Mouse (Mus musculus) intestine, postnatal 0 days (tissue): ENCODE measurements around the gene Bckdha. TPM values are rescaled to one million over a fixed set of nuclear protein-coding genes. Genes with fewer than 3 reads are reported as not detected.
A peak's percentile ranks its signal among the peaks of the same experiment; 100 is the strongest.

ENCODE experiments used
- ATAC-seq: fragments of 200-750 bp; cut with Nextera tagmentation; 2 replicates; pipeline ENCODE4 v1.8.0; 2017; ENCODE audit warnings: mild to moderate bottlenecking, moderate TSS enrichment, moderate library complexity
- H3K27ac ChIP-seq: fragments of 300-500 bp; sonication (generic); 2 replicates; pipeline ENCODE4 v1.5.1; 2014; ENCODE audit warnings: mild to moderate bottlenecking, low read depth, low read length, moderate library complexity
- H3K27me3 ChIP-seq: fragments of 300-500 bp; sonication (generic); replicated peaks from 2 replicates; pipeline ENCODE4 v1.6.1; 2014; ENCODE audit warnings: low read length, mixed read lengths; ENCODE audit not compliant: control insufficient read depth, insufficient read depth
- H3K36me3 ChIP-seq: fragments of 300-500 bp; sonication (generic); 2 replicates; pipeline ENCODE4 v1.6.1; 2014; ENCODE audit warnings: mild to moderate bottlenecking, moderate library complexity; ENCODE audit not compliant: control insufficient read depth, insufficient read depth
- H3K4me1 ChIP-seq: fragments of 300-500 bp; sonication (generic); replicated peaks from 2 replicates; pipeline ENCODE4 v1.6.1; 2014; ENCODE audit warnings: antibody characterized with exemption, low read length, mixed read lengths; ENCODE audit not compliant: control insufficient read depth, insufficient read depth
- H3K4me2 ChIP-seq: fragments of 300-500 bp; sonication (generic); replicated peaks from 2 replicates; pipeline ENCODE4 v1.6.1; 2014; ENCODE audit warnings: low read depth, mild to moderate bottlenecking, moderate library complexity
- H3K4me3 ChIP-seq: fragments of 300-500 bp; sonication (generic); 2 replicates; pipeline ENCODE4 v1.5.1; 2014; ENCODE audit warnings: low read depth, low read length
- H3K9ac ChIP-seq: fragments of 300-500 bp; sonication (generic); 2 replicates; pipeline ENCODE4 v1.6.1; 2014; ENCODE audit warnings: mild to moderate bottlenecking, low read depth, low read length
- H3K9me3 ChIP-seq: fragments of 300-500 bp; sonication (generic); 2 replicates; pipeline ENCODE4 v1.6.1; 2016; ENCODE audit warnings: mixed run types; ENCODE audit not compliant: control insufficient read depth
- CTCF ChIP-seq: sonication (generic); IDR thresholded peaks from 2 replicates; pipeline ENCODE4 v1.5.1; 2016; ENCODE audit warnings: low read depth, mild to moderate bottlenecking, control low read depth, antibody characterized with exemption, moderate library complexity
- WGBS: fragments of 180-500 bp; shearing (Covaris S2); extraction: QIAGEN DNeasy Blood & Tissue Kit; methylation state at CpG from one replicate; pipeline ENCODE4 v1.1.7; 2014; 5-methylcytosine and 5-hydroxymethylcytosine counted together
- polyA plus RNA-seq: library from polyadenylated mRNA; unstranded; fragments of >200 nt; fragmentation: Nextera tagmentation; extraction: Ambion mirVana; gene quantifications from 2 replicates; pipeline ENCODE4 v1.2.1, GENCODE M21; 2015

Gene Bckdha
- polyA plus RNA-seq, 1 experiment from 2014 or later = 39.8 TPM

DNA sequence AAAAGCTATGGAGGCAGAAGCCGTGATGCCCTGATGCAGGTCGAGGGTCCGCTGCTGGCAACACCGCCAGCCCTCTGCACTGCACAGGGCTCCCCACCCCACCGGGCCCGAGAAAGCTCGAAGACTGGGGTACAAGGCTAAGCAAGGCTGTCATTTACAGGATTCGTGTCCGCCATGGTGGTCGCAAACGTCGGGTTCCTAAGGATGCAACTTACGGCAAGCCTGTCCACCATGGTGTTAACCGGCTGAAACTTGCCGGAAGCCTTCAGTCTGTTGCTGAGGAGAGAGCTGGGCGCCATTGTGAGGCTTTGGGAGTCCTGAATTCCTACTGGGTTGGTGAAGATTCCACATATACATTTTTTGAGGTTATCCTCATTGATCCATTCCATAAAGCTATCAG lies 57.4 kb downstream of the Bckdha start:
- no peak overlapping the region for H3K9ac ChIP-seq
- no peak for ATAC-seq
- no peak overlapping the region for H3K27ac ChIP-seq
- no peaks in the 10 kb centered on the region for H3K36me3 ChIP-seq
- H3K4me1 ChIP-seq = no peaks in the 10 kb centered on the region
- H3K27me3 ChIP-seq = no peaks in the 10 kb centered on the region
- H3K9me3 ChIP-seq = no peaks in the 10 kb centered on the region
- 89% methylated on average over 16 of the region's 16 CpGs for WGBS
- H3K4me2 ChIP-seq = no peak overlapping the region
- TF ChIP-seq CTCF = no peak
- no peak overlapping the region for H3K4me3 ChIP-seq

- Histone ChIP-seq H3K4me3 (no peak overlapping the region), H3K4me1 (no peaks in the 10 kb centered on the region), H3K27ac (no peak overlapping the region), H3K9ac (no peak overlapping the region), H3K9me3 (no peaks in the 10 kb centered on the region), H3K36me3 (no peaks in the 10 kb centered on the region), H3K27me3 (no peaks in the 10 kb centered on the region), H3K4me2 (no peak overlapping the region)
- TF ChIP-seq CTCF = no peak
- ATAC-seq = no peak
- 82% methylated on average over 11 of the region's 11 CpGs for WGBS
Observed at GRCm38 (mm10) chr7:25600666-25601065, 58.1 kb downstream of the Bckdha start.

GRCm38 (mm10) chr7:25599663-25600062 lies 59.1 kb downstream of the Bckdha start:
- WGBS = 11% methylated on average over 10 of the region's 10 CpGs
- H3K4me1 ChIP-seq = no peaks in the 10 kb centered on the region
- no peaks in the 10 kb centered on the region for H3K36me3 ChIP-seq
- ATAC-seq = peak; percentile 47; the same call in 1 of the 2 replicates
- no peaks in the 10 kb centered on the region for H3K9me3 ChIP-seq
- H3K4me2 ChIP-seq = no peak overlapping the region
- no peaks in the 10 kb centered on the region for H3K27me3 ChIP-seq
- H3K4me3 ChIP-seq = no peak overlapping the region
- no peak overlapping the region for H3K9ac ChIP-seq
- H3K27ac ChIP-seq = no peak overlapping the region
- TF ChIP-seq CTCF = peak; percentile 88

- Histone ChIP-seq H3K4me3 (no peak overlapping the region), H3K9ac (no peak overlapping the region), H3K27ac (no peak overlapping the region), H3K4me2 (no peak overlapping the region), H3K27me3 (no peaks in the 10 kb centered on the region), H3K9me3 (no peaks in the 10 kb centered on the region), H3K4me1 (no peaks in the 10 kb centered on the region), H3K36me3 (no peaks in the 10 kb centered on the region)
- no peak for TF ChIP-seq CTCF
- no peak for ATAC-seq
- 69% methylated on average over 3 of the region's 3 CpGs for WGBS
Observed at GRCm38 (mm10) chr7:25593859-25594258, 64.9 kb downstream of the Bckdha start.

DNA sequence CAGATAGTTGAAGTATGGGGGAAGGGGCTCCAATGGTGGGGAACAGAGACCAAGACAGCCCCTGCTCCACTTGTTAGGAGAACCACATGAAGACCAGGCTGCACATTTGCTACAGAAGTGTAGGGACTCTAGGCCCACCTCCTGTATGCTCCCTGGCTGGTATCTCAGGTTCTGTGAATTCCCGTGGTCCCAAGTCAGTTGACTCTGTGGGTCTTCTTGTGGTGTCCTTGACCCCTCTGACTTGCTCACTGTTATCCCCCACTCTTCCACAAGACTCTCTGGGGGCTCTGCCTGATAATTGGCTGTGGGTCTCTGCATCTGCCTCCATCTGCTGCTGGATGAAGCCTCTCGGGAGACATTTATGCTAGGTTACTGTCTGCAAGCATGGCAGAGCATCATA lies 67.6 kb downstream of the Bckdha start:
- Histone ChIP-seq H3K36me3 (no peaks in the 10 kb centered on the region), H3K9ac (no peak overlapping the region), H3K27me3 (no peaks in the 10 kb centered on the region), H3K9me3 (no peaks in the 10 kb centered on the region), H3K27ac (no peak overlapping the region), H3K4me2 (no peak overlapping the region), H3K4me1 (no peaks in the 10 kb centered on the region), H3K4me3 (no peak overlapping the region)
- WGBS = 81% methylated on average over 2 of the region's 2 CpGs
- no peak for ATAC-seq
- TF ChIP-seq CTCF = no peak

DNA sequence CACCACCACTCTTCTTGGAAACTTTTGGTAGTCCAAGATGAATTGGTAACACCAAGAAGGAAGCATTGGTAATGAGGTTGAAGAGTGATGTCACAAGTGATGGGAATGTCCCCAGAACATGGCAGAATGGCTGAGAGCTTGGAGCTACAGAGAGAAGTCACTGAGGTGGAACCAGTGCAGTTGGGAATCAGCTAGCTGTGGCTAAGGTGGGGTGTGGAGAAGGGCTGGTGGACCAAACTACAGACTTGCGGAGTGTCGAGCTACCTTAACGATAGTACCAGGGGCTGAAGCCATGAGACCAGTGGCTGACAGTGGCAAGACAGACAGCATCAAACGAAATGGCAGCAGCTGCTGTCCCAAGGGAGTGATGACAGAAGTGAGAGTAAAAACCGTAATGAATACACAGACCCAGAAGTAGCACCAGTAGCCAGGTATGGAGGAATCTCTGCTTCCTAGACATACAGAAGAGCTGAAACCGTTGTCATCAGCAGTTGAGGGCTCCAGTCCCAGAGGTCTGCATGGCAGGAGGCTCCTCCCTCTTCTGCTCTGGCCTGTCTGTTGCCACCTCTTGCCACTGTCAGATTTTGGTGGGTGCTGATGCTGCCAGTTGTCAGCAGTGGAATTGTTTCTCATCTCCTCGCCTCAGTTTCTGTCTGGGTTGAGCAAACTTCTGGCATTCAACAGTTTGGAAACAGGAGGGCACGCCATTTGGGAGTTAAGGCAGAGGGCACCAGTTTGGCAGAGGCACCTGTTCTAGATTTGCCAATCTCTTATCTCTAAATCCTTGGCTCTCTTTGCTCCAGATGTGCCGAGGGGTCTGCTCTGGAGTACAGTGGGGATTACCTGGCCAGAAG lies 73.2 kb downstream of the Bckdha start:
- H3K9me3 ChIP-seq = no peaks in the 10 kb centered on the region
- no peak overlapping the region for H3K27ac ChIP-seq
- H3K27me3 ChIP-seq = no peaks in the 10 kb centered on the region
- H3K36me3 ChIP-seq = no peaks in the 10 kb centered on the region
- TF ChIP-seq CTCF = no peak
- H3K4me3 ChIP-seq = no peak overlapping the region
- H3K4me2 ChIP-seq = no peak overlapping the region
- WGBS = 76% methylated on average over 9 of the region's 9 CpGs
- H3K9ac ChIP-seq = no peak overlapping the region
- ATAC-seq = no peak
- no peaks in the 10 kb centered on the region for H3K4me1 ChIP-seq

GRCm38 (mm10) chr7:25584651-25585050 lies 74.1 kb downstream of the Bckdha start:
- 85% methylated on average over 5 of the region's 5 CpGs for WGBS
- H3K27me3 ChIP-seq = no peaks in the 10 kb centered on the region
- H3K4me2 ChIP-seq = no peak overlapping the region
- no peak overlapping the region for H3K9ac ChIP-seq
- no peak overlapping the region for H3K27ac ChIP-seq
- H3K9me3 ChIP-seq = no peaks in the 10 kb centered on the region
- no peak for ATAC-seq
- no peaks in the 10 kb centered on the region for H3K36me3 ChIP-seq
- no peaks in the 10 kb centered on the region for H3K4me1 ChIP-seq
- no peak for TF ChIP-seq CTCF
- no peak overlapping the region for H3K4me3 ChIP-seq
